Mouse (Mus musculus): ENCODE data around the gene Xpc.

GRCm38 (mm10) chr6:91546241-91546884, 30.7 kb upstream of the Xpc start:
- no peak for TF ChIP-seq CTCF (conservative IDR thresholded peaks at IDR 0.05; ENCODE audit: low read length)
- no peak for TF ChIP-seq POU5F1 (IDR thresholded peaks at IDR 0.05; ENCODE audit: borderline replicate concordance, low read length)
